Mouse (Mus musculus): ENCODE data around the gene Cib4. TPM values are rescaled to one million over a fixed set of nuclear protein-coding genes. Genes with fewer than 3 reads are reported as not detected.

Cib4 gene
- polyA plus RNA-seq, 1 experiment from 2014 or later: not detected

GRCm38 (mm10) chr5:30574367-30574766, 28.7 kb upstream of the Cib4 start:
- Histone ChIP-seq H3K27ac (replicated peaks) (no peak overlapping the region), H3K9me3 (replicated peaks) (no peaks in the 10 kb centered on the region), H3K27me3 (peaks cover 16% of the 10 kb centered on the region; the same call in 1 of the 2 replicates), H3K4me1 (replicated peaks) (peaks cover 10% of the 10 kb centered on the region; the same call in 1 of the 2 replicates), H3K9ac (no peak overlapping the region), H3K36me3 (replicated peaks) (no peaks in the 10 kb centered on the region), H3K4me3 (replicated peaks) (no peak overlapping the region), H3K4me2 (no peak overlapping the region)
- WGBS (ENCODE audit: insufficient replicate concordance): 65% methylated on average over 8 of the region's 8 CpGs
- ATAC-seq (ENCODE audit: insufficient read depth): no peak

- no peak overlapping the region for H3K4me3 ChIP-seq (replicated peaks)
- H3K9ac ChIP-seq: no peak overlapping the region
- no peak overlapping the region for H3K27ac ChIP-seq (replicated peaks)
- peaks cover 10% of the 10 kb centered on the region; the same call in 1 of the 2 replicates for H3K4me1 ChIP-seq (replicated peaks)
- H3K36me3 ChIP-seq (replicated peaks): no peaks in the 10 kb centered on the region
- H3K27me3 ChIP-seq: peaks cover 6% of the 10 kb centered on the region; the same call in 1 of the 2 replicates
- H3K4me2 ChIP-seq: no peak overlapping the region
- no peaks in the 10 kb centered on the region for H3K9me3 ChIP-seq (replicated peaks)
- ATAC-seq (ENCODE audit: insufficient read depth): no peak
- WGBS (ENCODE audit: insufficient replicate concordance): 63% methylated on average over 5 of the region's 5 CpGs
Measured at GRCm38 (mm10) chr5:30571820-30572219, 26.2 kb upstream of the Cib4 start.

- Histone ChIP-seq H3K9ac (no peak overlapping the region), H3K4me3 (replicated peaks) (no peak overlapping the region), H3K36me3 (replicated peaks) (no peaks in the 10 kb centered on the region), H3K9me3 (replicated peaks) (no peaks in the 10 kb centered on the region), H3K27ac (replicated peaks) (no peak overlapping the region), H3K4me1 (replicated peaks) (no peaks in the 10 kb centered on the region), H3K4me2 (no peak overlapping the region), H3K27me3 (no peaks in the 10 kb centered on the region)
- no peak for ATAC-seq (ENCODE audit: insufficient read depth)
- WGBS (ENCODE audit: insufficient replicate concordance): 76% methylated on average over 1 of the region's 1 CpGs
Measured at GRCm38 (mm10) chr5:30568479-30568878, 22.8 kb upstream of the Cib4 start.

DNA sequence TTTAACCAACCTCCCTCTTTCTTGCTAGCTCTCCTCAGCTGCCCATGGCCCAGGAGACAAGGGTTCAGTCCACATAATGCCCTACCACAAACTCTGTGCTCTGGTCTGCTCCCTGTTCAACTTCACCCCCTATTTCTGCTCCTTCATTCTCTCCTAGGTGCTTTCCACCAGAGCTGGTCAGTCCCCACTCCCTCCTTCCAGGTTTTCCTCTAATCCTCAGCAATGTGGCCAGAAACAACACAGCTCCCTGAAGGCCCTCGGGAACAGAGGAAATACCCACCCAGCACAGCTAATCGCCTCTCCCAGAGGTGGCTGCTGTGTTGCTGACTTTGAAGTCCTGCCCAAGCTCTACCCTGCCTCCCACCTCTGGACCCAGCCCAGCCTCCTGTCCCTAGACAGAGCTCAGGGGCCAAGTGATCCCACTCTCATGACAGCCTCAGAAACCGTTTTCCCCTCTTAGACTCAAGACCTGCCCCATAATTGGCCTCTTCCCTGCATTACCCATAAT, 14.4 kb upstream of the Cib4 start:
- Histone ChIP-seq H3K9ac (no peak overlapping the region), H3K4me1 (replicated peaks) (no peaks in the 10 kb centered on the region), H3K27me3 (no peaks in the 10 kb centered on the region), H3K4me3 (replicated peaks) (no peak overlapping the region), H3K9me3 (replicated peaks) (no peaks in the 10 kb centered on the region), H3K4me2 (no peak overlapping the region), H3K36me3 (replicated peaks) (no peaks in the 10 kb centered on the region), H3K27ac (replicated peaks) (no peak overlapping the region)
- no peak for ATAC-seq (ENCODE audit: insufficient read depth)
- WGBS (ENCODE audit: insufficient replicate concordance): 14% methylated on average over 3 of the region's 3 CpGs

GRCm38 (mm10) chr5:30559421-30559820, 13.8 kb upstream of the Cib4 start:
- Histone ChIP-seq H3K4me2 (no peak overlapping the region), H3K27ac (replicated peaks) (no peak overlapping the region), H3K9ac (no peak overlapping the region), H3K9me3 (replicated peaks) (no peaks in the 10 kb centered on the region), H3K4me3 (replicated peaks) (no peak overlapping the region), H3K4me1 (replicated peaks) (no peaks in the 10 kb centered on the region), H3K36me3 (replicated peaks) (no peaks in the 10 kb centered on the region), H3K27me3 (no peaks in the 10 kb centered on the region)
- WGBS (ENCODE audit: insufficient replicate concordance): 64% methylated on average over 3 of the region's 3 CpGs
- no peak for ATAC-seq (ENCODE audit: insufficient read depth)

DNA sequence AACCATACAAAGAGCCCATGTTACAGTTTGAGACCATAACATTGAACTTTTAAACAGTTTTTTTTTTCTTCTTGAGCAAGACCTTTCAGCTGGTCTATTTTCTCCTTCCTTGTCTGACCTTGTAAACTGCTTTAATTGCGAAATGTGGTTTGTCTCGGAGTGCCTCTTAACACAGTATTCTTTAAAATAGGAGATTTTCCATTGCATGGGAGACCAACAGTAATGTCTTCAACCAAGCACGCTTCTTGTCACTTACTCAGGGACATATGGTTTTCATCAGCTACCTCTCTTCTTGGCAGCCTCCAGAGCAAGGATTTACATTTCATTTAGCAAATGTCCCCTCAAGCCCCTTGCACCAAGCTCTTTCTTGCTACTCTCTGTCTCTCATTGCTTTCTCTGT, 10.6 kb upstream of the Cib4 start:
- no peaks in the 10 kb centered on the region for H3K27me3 ChIP-seq
- ATAC-seq (ENCODE audit: insufficient read depth): no peak
- H3K4me3 ChIP-seq (replicated peaks): no peak overlapping the region
- 55% methylated on average over 3 of the region's 3 CpGs for WGBS (ENCODE audit: insufficient replicate concordance)
- H3K36me3 ChIP-seq (replicated peaks): no peaks in the 10 kb centered on the region
- H3K9ac ChIP-seq: no peak overlapping the region
- H3K27ac ChIP-seq (replicated peaks): no peak overlapping the region
- H3K4me2 ChIP-seq: no peak overlapping the region
- no peaks in the 10 kb centered on the region for H3K4me1 ChIP-seq (replicated peaks)
- no peaks in the 10 kb centered on the region for H3K9me3 ChIP-seq (replicated peaks)

- H3K9me3 ChIP-seq (replicated peaks): no peaks in the 10 kb centered on the region
- no peak overlapping the region for H3K4me3 ChIP-seq (replicated peaks)
- WGBS (ENCODE audit: insufficient replicate concordance): 55% methylated on average over 8 of the region's 8 CpGs
- no peaks in the 10 kb centered on the region for H3K4me1 ChIP-seq (replicated peaks)
- no peak overlapping the region for H3K27ac ChIP-seq (replicated peaks)
- no peaks in the 10 kb centered on the region for H3K27me3 ChIP-seq
- ATAC-seq (ENCODE audit: insufficient read depth): no peak
- no peak overlapping the region for H3K9ac ChIP-seq
- no peak overlapping the region for H3K4me2 ChIP-seq
- H3K36me3 ChIP-seq (replicated peaks): no peaks in the 10 kb centered on the region
Measured at GRCm38 (mm10) chr5:30554981-30555380, 9.3 kb upstream of the Cib4 start.

DNA sequence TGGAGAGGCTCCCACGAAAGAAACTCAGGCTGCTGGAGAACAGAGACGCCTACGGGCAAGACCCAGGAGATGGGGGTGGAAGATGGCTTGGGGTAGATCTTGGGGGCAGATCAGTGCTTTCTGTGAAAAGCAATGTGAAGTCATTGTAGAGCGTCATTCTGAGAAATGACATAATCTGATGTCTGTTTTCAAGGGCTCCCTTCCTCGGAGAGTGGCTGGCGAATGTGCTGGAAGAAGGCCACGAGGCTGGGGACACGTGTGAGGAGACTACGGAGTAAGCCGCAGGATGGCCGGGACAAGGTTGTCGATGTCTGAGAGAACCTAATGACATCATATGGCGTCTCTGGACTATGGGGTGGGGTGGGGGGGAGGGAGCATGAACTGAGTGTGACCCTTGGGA, 8.3 kb upstream of the Cib4 start:
- H3K27me3 ChIP-seq: no peaks in the 10 kb centered on the region
- 75% methylated on average over 13 of the region's 13 CpGs for WGBS (ENCODE audit: insufficient replicate concordance)
- H3K9ac ChIP-seq: no peak overlapping the region
- no peak overlapping the region for H3K4me2 ChIP-seq
- no peaks in the 10 kb centered on the region for H3K36me3 ChIP-seq (replicated peaks)
- H3K27ac ChIP-seq (replicated peaks): no peak overlapping the region
- no peaks in the 10 kb centered on the region for H3K4me1 ChIP-seq (replicated peaks)
- H3K9me3 ChIP-seq (replicated peaks): no peaks in the 10 kb centered on the region
- no peak for ATAC-seq (ENCODE audit: insufficient read depth)
- no peak overlapping the region for H3K4me3 ChIP-seq (replicated peaks)

DNA sequence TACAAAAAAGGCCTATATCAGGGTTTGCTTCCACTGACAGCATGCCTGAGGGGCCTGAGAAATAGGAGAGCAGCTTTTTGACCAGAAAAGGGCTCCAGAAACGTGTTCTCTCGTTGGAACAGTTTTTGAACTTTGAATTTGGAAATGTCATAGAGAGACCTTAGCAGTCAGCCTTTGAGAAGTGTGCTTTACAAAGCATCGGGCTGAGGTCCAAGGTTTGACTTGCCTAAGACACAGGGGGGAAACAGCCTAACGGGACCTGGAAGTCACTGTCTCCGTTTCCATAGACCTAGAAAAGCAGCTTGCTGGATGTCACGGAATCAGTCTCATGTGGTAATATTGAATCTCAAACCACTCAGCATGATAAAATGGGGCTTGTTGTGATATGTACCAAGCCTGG, 6.4 kb upstream of the Cib4 start:
- Histone ChIP-seq H3K4me1 (replicated peaks) (no peaks in the 10 kb centered on the region), H3K9ac (no peak overlapping the region), H3K4me3 (replicated peaks) (no peak overlapping the region), H3K9me3 (replicated peaks) (no peaks in the 10 kb centered on the region), H3K4me2 (no peak overlapping the region), H3K27ac (replicated peaks) (no peak overlapping the region), H3K36me3 (replicated peaks) (no peaks in the 10 kb centered on the region), H3K27me3 (no peaks in the 10 kb centered on the region)
- ATAC-seq (ENCODE audit: insufficient read depth): no peak
- WGBS (ENCODE audit: insufficient replicate concordance): 65% methylated on average over 6 of the region's 6 CpGs

- 0 out of 2 replicates have a peak, but pooled peaks cover 5% of the 10 kb centered on the region for H3K27me3 ChIP-seq
- no peaks in the 10 kb centered on the region for H3K9me3 ChIP-seq (replicated peaks)
- no peak overlapping the region for H3K27ac ChIP-seq (replicated peaks)
- 65% methylated on average over 8 of the region's 8 CpGs for WGBS (ENCODE audit: insufficient replicate concordance)
- no peaks in the 10 kb centered on the region for H3K36me3 ChIP-seq (replicated peaks)
- no peak for ATAC-seq (ENCODE audit: insufficient read depth)
- no peak overlapping the region for H3K4me2 ChIP-seq
- H3K4me1 ChIP-seq (replicated peaks): no peaks in the 10 kb centered on the region
- H3K4me3 ChIP-seq (replicated peaks): no peak overlapping the region
- H3K9ac ChIP-seq: no peak overlapping the region
Measured at GRCm38 (mm10) chr5:30551022-30551638, 5.5 kb upstream of the Cib4 start.

DNA sequence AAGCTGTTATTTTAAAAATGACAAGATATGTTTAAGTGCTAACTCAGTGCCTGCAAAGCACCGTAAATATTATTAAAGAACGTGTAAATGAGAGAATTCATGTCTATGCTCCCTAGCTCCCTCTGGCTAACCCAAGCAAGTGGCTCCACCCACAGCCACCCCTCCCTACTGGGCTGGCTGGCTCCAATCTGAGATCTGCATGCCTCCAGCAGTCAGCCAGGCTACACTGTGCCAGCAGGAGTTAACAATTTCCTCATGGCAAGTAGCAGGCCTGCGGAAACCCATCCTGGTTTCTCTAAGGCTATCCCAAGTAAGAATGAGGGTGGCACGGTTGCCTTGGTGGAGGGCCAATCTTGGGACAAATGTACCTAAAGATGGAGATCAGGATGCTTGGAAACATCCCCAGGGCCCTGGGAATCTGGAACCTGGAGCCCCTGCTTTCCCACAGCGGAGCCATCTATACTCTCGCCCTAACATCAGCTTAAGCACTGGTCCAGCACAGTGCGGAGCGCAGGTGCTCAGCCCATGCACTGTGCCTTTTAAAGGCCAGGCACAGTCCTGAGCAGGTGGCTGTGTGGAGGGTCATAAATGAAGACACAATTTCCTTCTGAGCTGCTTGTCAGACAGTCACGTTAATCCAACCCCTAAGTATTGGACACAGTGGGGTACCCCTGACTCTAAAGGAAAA, 4.8 kb upstream of the Cib4 start:
- Histone ChIP-seq H3K4me1 (replicated peaks) (no peaks in the 10 kb centered on the region), H3K27me3 (0 out of 2 replicates have a peak, but pooled peaks cover 8% of the 10 kb centered on the region), H3K4me3 (replicated peaks) (no peak overlapping the region), H3K9me3 (replicated peaks) (no peaks in the 10 kb centered on the region), H3K9ac (no peak overlapping the region), H3K36me3 (replicated peaks) (no peaks in the 10 kb centered on the region), H3K27ac (replicated peaks) (no peak overlapping the region), H3K4me2 (no peak overlapping the region)
- 61% methylated on average over 9 of the region's 9 CpGs for WGBS (ENCODE audit: insufficient replicate concordance)
- ATAC-seq (ENCODE audit: insufficient read depth): no peak
